Mouse (Mus musculus): ENCODE results near the gene Fam71b.
A peak's percentile ranks its signal among the peaks of the same experiment; 100 is the strongest.

Gene Fam71b

GRCm38 (mm10) chr11:46380097-46380675, 16.2 kb upstream of the Fam71b start:
- ATAC-seq (ENCODE audit: insufficient number of reproducible peaks, low FRiP score, low TSS enrichment), result no peak

- ATAC-seq (ENCODE audit: insufficient number of reproducible peaks, low FRiP score, low TSS enrichment), result no peak
Measured at GRCm38 (mm10) chr11:46382466-46382865, 13.9 kb upstream of the Fam71b start.

- no peak for ATAC-seq (ENCODE audit: insufficient number of reproducible peaks, low FRiP score, low TSS enrichment)
Measured at GRCm38 (mm10) chr11:46384925-46385324, 11.4 kb upstream of the Fam71b start.

GRCm38 (mm10) chr11:46386556-46386955, 9.8 kb upstream of the Fam71b start:
- ATAC-seq (ENCODE audit: insufficient number of reproducible peaks, low FRiP score, low TSS enrichment), result no peak

GRCm38 (mm10) chr11:46387061-46387460, 9.3 kb upstream of the Fam71b start:
- no peak for ATAC-seq (ENCODE audit: insufficient number of reproducible peaks, low FRiP score, low TSS enrichment)

- no peak for ATAC-seq (ENCODE audit: insufficient number of reproducible peaks, low FRiP score, low TSS enrichment)
Measured at GRCm38 (mm10) chr11:46388438-46388837, 7.9 kb upstream of the Fam71b start.

GRCm38 (mm10) chr11:46389336-46390117, 6.8 kb upstream of the Fam71b start, which contains the start of gene Itk:
Gene Itk, minus strand, starts transcription at chr11:46389515.
- no peak for ATAC-seq (ENCODE audit: insufficient number of reproducible peaks, low FRiP score, low TSS enrichment)

GRCm38 (mm10) chr11:46390621-46391020, 5.7 kb upstream of the Fam71b start:
- ATAC-seq (ENCODE audit: insufficient number of reproducible peaks, low FRiP score, low TSS enrichment), result no peak

GRCm38 (mm10) chr11:46392890-46393289, 3.5 kb upstream of the Fam71b start:
- ATAC-seq (ENCODE audit: insufficient number of reproducible peaks, low FRiP score, low TSS enrichment), result no peak

GRCm38 (mm10) chr11:46393413-46393812, 2.9 kb upstream of the Fam71b start:
- no peak for ATAC-seq (ENCODE audit: insufficient number of reproducible peaks, low FRiP score, low TSS enrichment)

- ATAC-seq (ENCODE audit: insufficient number of reproducible peaks, low FRiP score, low TSS enrichment), result no peak
Measured at GRCm38 (mm10) chr11:46395088-46395487, 1.3 kb upstream of the Fam71b start.

- ATAC-seq (ENCODE audit: insufficient number of reproducible peaks, low FRiP score, low TSS enrichment), result no peak
Measured at GRCm38 (mm10) chr11:46395698-46396097, 661 bp upstream of the Fam71b start.

GRCm38 (mm10) chr11:46396860-46397179, 461 bp downstream of the Fam71b start:
- no peak for ATAC-seq (ENCODE audit: insufficient number of reproducible peaks, low FRiP score, low TSS enrichment)

GRCm38 (mm10) chr11:46397900-46398299, 1.5 kb downstream of the Fam71b start:
- no peak for ATAC-seq (ENCODE audit: insufficient number of reproducible peaks, low FRiP score, low TSS enrichment)

- no peak for ATAC-seq (ENCODE audit: insufficient number of reproducible peaks, low FRiP score, low TSS enrichment)
Measured at GRCm38 (mm10) chr11:46398473-46398872, 2.1 kb downstream of the Fam71b start.

GRCm38 (mm10) chr11:46398933-46399383, 2.6 kb downstream of the Fam71b start:
- ATAC-seq (ENCODE audit: insufficient number of reproducible peaks, low FRiP score, low TSS enrichment), result no peak

GRCm38 (mm10) chr11:46401555-46401954, 5.2 kb downstream of the Fam71b start:
- no peak for ATAC-seq (ENCODE audit: insufficient number of reproducible peaks, low FRiP score, low TSS enrichment)

GRCm38 (mm10) chr11:46404986-46405385, 8.6 kb downstream of the Fam71b start:
- no peak for ATAC-seq (ENCODE audit: insufficient number of reproducible peaks, low FRiP score, low TSS enrichment)

- ATAC-seq (ENCODE audit: insufficient number of reproducible peaks, low FRiP score, low TSS enrichment), result peak; percentile 40; the same call in 1 of the 2 replicates
Measured at GRCm38 (mm10) chr11:46406721-46407120, 10.4 kb downstream of the Fam71b start.

- ATAC-seq (ENCODE audit: insufficient number of reproducible peaks, low FRiP score, low TSS enrichment), result no peak
Measured at GRCm38 (mm10) chr11:46410018-46410563, 13.7 kb downstream of the Fam71b start.

GRCm38 (mm10) chr11:46418438-46418837, 22.1 kb downstream of the Fam71b start:
- ATAC-seq (ENCODE audit: insufficient number of reproducible peaks, low FRiP score, low TSS enrichment), result no peak

- ATAC-seq (ENCODE audit: insufficient number of reproducible peaks, low FRiP score, low TSS enrichment), result no peak
Measured at GRCm38 (mm10) chr11:46418860-46419259, 22.5 kb downstream of the Fam71b start.

Measured in cerebellum, adult (tissue).